Mouse (Mus musculus) neural tube, embryonic 14.5 days (tissue): ENCODE measurements at regions not wholly inside any gene's neighbourhood (a gene's known extent, or its start where the extent isn't known, plus 50 kb on each side); places are given as distances from the start of the nearest gene placed in this dataset.

Experiments used
- ATAC-seq: fragments of 200-750 bp; cut with Nextera tagmentation; 2 replicates; pipeline ENCODE4 v1.8.0; 2017; ENCODE audit warnings: low read depth, mild to moderate bottlenecking, moderate TSS enrichment, moderate library complexity
- H3K27ac ChIP-seq: fragments of 300-500 bp; sonication (generic); 2 replicates; pipeline ENCODE4 v1.5.1; 2014; ENCODE audit warnings: low read depth, mild to moderate bottlenecking, control low read depth, low read length, moderate library complexity, mixed read lengths
- H3K27me3 ChIP-seq: fragments of 300-500 bp; sonication (generic); 2 replicates; pipeline ENCODE4 v1.6.1; 2014; ENCODE audit warnings: low read length; ENCODE audit not compliant: control insufficient read depth, insufficient read depth
- H3K36me3 ChIP-seq: fragments of 300-500 bp; sonication (generic); 2 replicates; pipeline ENCODE4 v1.6.1; 2014; ENCODE audit warnings: low read length, mixed read lengths; ENCODE audit not compliant: control insufficient read depth, insufficient read depth
- H3K4me1 ChIP-seq: fragments of 300-500 bp; sonication (generic); 2 replicates; pipeline ENCODE4 v1.6.1; 2014; ENCODE audit warnings: low read length; ENCODE audit not compliant: control insufficient read depth, insufficient read depth
- H3K4me2 ChIP-seq: fragments of 300-500 bp; sonication (generic); 2 replicates; pipeline ENCODE4 v1.6.1; 2014; ENCODE audit warnings: mild to moderate bottlenecking, low read depth, low read length, control low read depth
- H3K4me3 ChIP-seq: fragments of 300-500 bp; sonication (generic); 2 replicates; pipeline ENCODE4 v1.5.1; 2014; ENCODE audit warnings: low read depth, low read length, control low read depth, mixed read lengths
- H3K9ac ChIP-seq: fragments of 300-500 bp; sonication (generic); replicated peaks from 2 replicates; pipeline ENCODE4 v1.6.1; 2014; ENCODE audit warnings: low read depth, mild to moderate bottlenecking, control low read depth, low read length, mixed read lengths
- H3K9me3 ChIP-seq: fragments of 300-500 bp; sonication (generic); 2 replicates; pipeline ENCODE4 v1.6.1; 2016; ENCODE audit warnings: low read length; ENCODE audit not compliant: control insufficient read depth
- WGBS: fragments of 180-500 bp; shearing (Covaris S2); extraction: QIAGEN DNeasy Blood & Tissue Kit; methylation state at CpG from one replicate; pipeline ENCODE4 v1.1.7; 2014; 5-methylcytosine and 5-hydroxymethylcytosine counted together

- H3K9me3 ChIP-seq, result no peaks in the 10 kb centered on the region; the same call in 1 of the 2 replicates
- H3K27me3 ChIP-seq, result no peaks in the 10 kb centered on the region
- no peak overlapping the region for H3K27ac ChIP-seq
- no peak overlapping the region for H3K9ac ChIP-seq
- no peaks in the 10 kb centered on the region for H3K4me1 ChIP-seq
- no peak for ATAC-seq
- H3K4me2 ChIP-seq, result no peak overlapping the region
- H3K36me3 ChIP-seq, result no peaks in the 10 kb centered on the region
- no peak overlapping the region for H3K4me3 ChIP-seq
- 85% methylated on average over 7 of the region's 7 CpGs for WGBS
Measured at GRCm38 (mm10) chrX:11646681-11647526, 319.3 kb downstream of the H2al1j start.

GRCm38 (mm10) chrX:11647527-11647836 lies 319.9 kb downstream of the H2al1j start:
- H3K9me3 ChIP-seq, result no peaks in the 10 kb centered on the region; the same call in 1 of the 2 replicates
- no peak overlapping the region for H3K4me3 ChIP-seq
- 85% methylated on average over 1 of the region's 1 CpGs for WGBS
- H3K4me2 ChIP-seq, result no peak overlapping the region
- ATAC-seq, result no peak
- no peaks in the 10 kb centered on the region for H3K36me3 ChIP-seq
- no peak overlapping the region for H3K9ac ChIP-seq
- no peaks in the 10 kb centered on the region for H3K27me3 ChIP-seq
- no peak overlapping the region for H3K27ac ChIP-seq
- no peaks in the 10 kb centered on the region for H3K4me1 ChIP-seq

GRCm38 (mm10) chrX:11653336-11653735 lies 325.7 kb downstream of the H2al1j start:
- Histone ChIP-seq H3K9me3 (no peaks in the 10 kb centered on the region; the same call in 1 of the 2 replicates), H3K4me3 (no peak overlapping the region), H3K36me3 (no peaks in the 10 kb centered on the region), H3K4me1 (no peaks in the 10 kb centered on the region), H3K27me3 (no peaks in the 10 kb centered on the region), H3K27ac (no peak overlapping the region), H3K9ac (no peak overlapping the region), H3K4me2 (no peak overlapping the region)
- ATAC-seq, result no peak
- WGBS, result 91% methylated on average over 2 of the region's 2 CpGs

DNA sequence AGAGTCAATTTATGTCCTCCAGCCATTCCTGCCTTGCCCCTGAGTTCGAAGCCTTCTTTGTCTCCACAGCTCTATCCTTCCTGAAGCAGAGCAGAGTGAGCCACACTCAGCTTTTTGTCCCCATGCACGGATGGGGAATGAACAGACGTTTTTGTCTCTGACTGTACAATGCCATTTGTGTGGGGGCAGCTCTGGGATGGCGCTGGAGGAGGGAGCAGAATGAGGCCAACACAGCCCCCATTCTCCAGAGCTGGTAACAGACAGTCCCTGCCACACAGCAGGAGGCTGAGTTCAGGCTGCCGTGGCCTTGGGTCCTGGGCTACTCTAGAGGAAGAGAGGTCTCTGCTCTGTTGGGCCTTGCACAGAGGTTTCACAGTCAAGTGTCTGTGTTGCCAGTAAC lies 327.4 kb downstream of the H2al1j start:
- WGBS, result 49% methylated on average over 5 of the region's 5 CpGs
- H3K27me3 ChIP-seq, result no peaks in the 10 kb centered on the region
- H3K36me3 ChIP-seq, result no peaks in the 10 kb centered on the region
- H3K4me1 ChIP-seq, result no peaks in the 10 kb centered on the region
- H3K9me3 ChIP-seq, result no peaks in the 10 kb centered on the region
- no peak for ATAC-seq
- no peak overlapping the region for H3K4me2 ChIP-seq
- H3K4me3 ChIP-seq, result no peak overlapping the region
- no peak overlapping the region for H3K9ac ChIP-seq
- no peak overlapping the region for H3K27ac ChIP-seq

DNA sequence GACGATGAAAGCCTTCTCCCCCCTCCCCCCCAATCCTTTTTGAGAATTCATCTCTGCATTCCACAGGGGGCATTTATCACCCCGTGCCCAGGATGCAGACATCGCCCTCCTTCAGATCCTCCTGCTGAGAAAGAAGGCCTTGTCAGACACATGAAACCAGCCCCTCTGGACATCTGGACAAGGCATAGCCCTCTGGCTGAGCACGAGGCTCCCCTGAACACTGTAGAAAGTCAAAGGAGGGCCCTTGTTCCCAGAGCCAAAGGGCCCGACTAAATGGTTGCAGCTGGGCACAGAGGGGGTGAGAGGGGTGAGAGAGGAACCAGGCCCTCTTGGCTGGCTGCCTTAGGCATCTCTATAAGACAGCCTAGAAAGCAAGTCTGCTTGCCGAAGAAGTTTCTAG lies 327.8 kb downstream of the H2al1j start:
- no peak for ATAC-seq
- WGBS, result 42% methylated on average over 6 of the region's 6 CpGs

GRCm38 (mm10) chrX:11657606-11658254 lies 330.1 kb downstream of the H2al1j start:
- H3K9me3 ChIP-seq, result no peaks in the 10 kb centered on the region
- no peak for ATAC-seq
- no peak overlapping the region for H3K27ac ChIP-seq
- no peak overlapping the region for H3K4me3 ChIP-seq
- H3K27me3 ChIP-seq, result no peaks in the 10 kb centered on the region
- no peaks in the 10 kb centered on the region for H3K4me1 ChIP-seq
- no peak overlapping the region for H3K9ac ChIP-seq
- 48% methylated on average over 9 of the region's 9 CpGs for WGBS
- H3K36me3 ChIP-seq, result no peaks in the 10 kb centered on the region
- no peak overlapping the region for H3K4me2 ChIP-seq

More for the DNA sequence above, 327.8 kb downstream of the H2al1j start:
- Histone ChIP-seq H3K27ac (no peak overlapping the region), H3K4me2 (no peak overlapping the region), H3K4me3 (no peak overlapping the region), H3K36me3 (no peaks in the 10 kb centered on the region), H3K4me1 (no peaks in the 10 kb centered on the region), H3K9ac (no peak overlapping the region), H3K9me3 (no peaks in the 10 kb centered on the region), H3K27me3 (no peaks in the 10 kb centered on the region)

- H3K27me3 ChIP-seq, result no peaks in the 10 kb centered on the region
- 0 out of 2 replicates have a peak, but pooled peaks have one; percentile 16 for ATAC-seq
- H3K4me3 ChIP-seq, result no peak overlapping the region
- H3K9ac ChIP-seq, result no peak overlapping the region
- no peak overlapping the region for H3K27ac ChIP-seq
- H3K36me3 ChIP-seq, result no peaks in the 10 kb centered on the region
- H3K4me2 ChIP-seq, result no peak overlapping the region
- H3K9me3 ChIP-seq, result no peaks in the 10 kb centered on the region
- WGBS, result 16% methylated on average over 6 of the region's 6 CpGs
- H3K4me1 ChIP-seq, result no peaks in the 10 kb centered on the region
Measured at GRCm38 (mm10) chrX:11663187-11663829, 335.7 kb downstream of the H2al1j start.

GRCm38 (mm10) chrX:11664330-11665061 lies 336.9 kb downstream of the H2al1j start:
- peak overlapping the region; percentile 71 for H3K4me2 ChIP-seq
- H3K27me3 ChIP-seq, result no peaks in the 10 kb centered on the region
- no peaks in the 10 kb centered on the region for H3K36me3 ChIP-seq
- 15% methylated on average over 20 of the region's 68 CpGs for WGBS
- peak; percentile 90 for ATAC-seq
- H3K9ac ChIP-seq, result peak overlapping the region; percentile 76
- peak overlapping the region; percentile 90 for H3K27ac ChIP-seq
- peak overlapping the region; percentile 36 for H3K4me3 ChIP-seq
- H3K4me1 ChIP-seq, result no peaks in the 10 kb centered on the region
- H3K9me3 ChIP-seq, result no peaks in the 10 kb centered on the region
